Mouse (Mus musculus) cerebellum, adult 18-20 months (tissue): ENCODE measurements around the gene Mcam.
A peak's percentile ranks its signal among the peaks of the same experiment; 100 is the strongest.

Experiments used
- DNase-seq, 2 experiments: peaks; one replicate each; pipeline ENCODE4 v3.0.0; 2021

Gene Mcam

GRCm38 (mm10) chr9:44134101-44134850 lies at the start of gene Mcam:
Gene Mcam (plus strand): TSS chr9:44134469.
- DNase-seq, result peak; percentile 77 to 85

GRCm38 (mm10) chr9:44084659-44085229 lies 49.5 kb upstream of the Mcam start:
- DNase-seq, result peak; percentile 98 to 99

GRCm38 (mm10) chr9:44085276-44085675 lies 49.0 kb upstream of the Mcam start:
- no peak for DNase-seq

GRCm38 (mm10) chr9:44085741-44086665 lies 48.3 kb upstream of the Mcam start:
- DNase-seq, result peak; percentile 93 to 94

- DNase-seq, result no peak
These were observed 47.3 kb upstream of the Mcam start for GRCm38 (mm10) chr9:44086960-44087359.

GRCm38 (mm10) chr9:44087761-44088455 lies 46.4 kb upstream of the Mcam start:
- peak; percentile 61 to 66 for DNase-seq

- DNase-seq, result no peak
These were observed 45.2 kb upstream of the Mcam start for GRCm38 (mm10) chr9:44088877-44089608.

- peak; percentile 88 to 91 for DNase-seq
These were observed 40.4 kb upstream of the Mcam start for GRCm38 (mm10) chr9:44093612-44094503.

GRCm38 (mm10) chr9:44094737-44095136 lies 39.5 kb upstream of the Mcam start:
- no peak for DNase-seq

GRCm38 (mm10) chr9:44095781-44096180 lies 38.5 kb upstream of the Mcam start:
- no peak for DNase-seq

- no peak for DNase-seq
These were observed 37.7 kb upstream of the Mcam start for GRCm38 (mm10) chr9:44096536-44096935.

- DNase-seq, result no peak
These were observed 32.8 kb upstream of the Mcam start, which contains the start of gene Mfrp for GRCm38 (mm10) chr9:44101490-44101889. Gene Mfrp (plus strand): TSS chr9:44101729.

- no peak for DNase-seq
These were observed 29.4 kb upstream of the Mcam start for GRCm38 (mm10) chr9:44104881-44105280.

- no peak for DNase-seq
These were observed 28.5 kb upstream of the Mcam start for GRCm38 (mm10) chr9:44105781-44106180.

GRCm38 (mm10) chr9:44106182-44106581 lies 28.1 kb upstream of the Mcam start:
- DNase-seq, result no peak

GRCm38 (mm10) chr9:44106596-44106995 lies 27.7 kb upstream of the Mcam start:
- peak in 1 of 2 experiments; percentile 61 for DNase-seq

GRCm38 (mm10) chr9:44107110-44107509 lies 27.2 kb upstream of the Mcam start, which contains the start of gene C1qtnf5:
Gene C1qtnf5 (plus strand): TSS chr9:44107245.
- peak; percentile 62 to 66 for DNase-seq

GRCm38 (mm10) chr9:44107557-44108179 lies 26.6 kb upstream of the Mcam start:
- DNase-seq, result peak; percentile 51 to 63

GRCm38 (mm10) chr9:44108269-44109055 lies 25.8 kb upstream of the Mcam start:
- no peak for DNase-seq
